Mouse (Mus musculus) MEL (cell line): Measurements from ENCODE around the gene Poldip2.

Experiments used
- HCFC1 ChIP-seq: IDR thresholded peaks from 2 replicates; pipeline ENCODE4 v1.6.1; 2012; ENCODE audit warnings: low read depth, mild to moderate bottlenecking, inconsistent platforms, low read length, improper control_type of control experiment, moderate library complexity
- MAFK ChIP-seq: IDR thresholded peaks from 2 replicates; pipeline ENCODE4 v1.6.1; 2011; ENCODE audit warnings: low read depth, mild to moderate bottlenecking, low read length, improper control_type of control experiment, borderline replicate concordance
- MXI1 ChIP-seq: IDR thresholded peaks from 2 replicates; pipeline ENCODE4 v1.6.1; 2011; ENCODE audit warnings: mild to moderate bottlenecking, low read depth, low read length, improper control_type of control experiment
- POLR2A ChIP-seq, 2 experiments: IDR thresholded peaks; 2 replicates each; pipeline ENCODE4 v1.6.1; 2011 to 2012; ENCODE audit warnings: low read length in 2 of 2, mild to moderate bottlenecking in 2 of 2, control low read depth in 1 of 2, improper control_type of control experiment in 1 of 2, low read depth in 1 of 2, moderate library complexity in 1 of 2; ENCODE audit not compliant: control insufficient read depth in 1 of 2, insufficient read depth in 1 of 2, poor library complexity in 1 of 2
- POLR2AphosphoS2 ChIP-seq: IDR thresholded peaks from 2 replicates; pipeline ENCODE4 v1.6.1; 2011; ENCODE audit warnings: low read length, improper control_type of control experiment
- RAD21 ChIP-seq: IDR thresholded peaks from 2 replicates; pipeline ENCODE4 v1.6.1; 2011; ENCODE audit warnings: mild to moderate bottlenecking, low read depth, low read length, improper control_type of control experiment
- SMC3 ChIP-seq: IDR thresholded peaks from 2 replicates; pipeline ENCODE4 v1.6.1; 2011; ENCODE audit warnings: low read depth, low read length, improper control_type of control experiment
- ZNF384 ChIP-seq: IDR thresholded peaks from 2 replicates; pipeline ENCODE4 v1.6.1; 2012; ENCODE audit warnings: low read depth, mild to moderate bottlenecking, inconsistent platforms, low read length, improper control_type of control experiment

GRCm38 (mm10) chr11:78560447-78560846, 48.5 kb downstream of the Poldip2 start:
- TF ChIP-seq MAFK (no peak), RAD21 (peak; percentile 98), ZNF384 (no peak), SMC3 (peak; percentile 97), MXI1 (no peak), POLR2A (IDR thresholded peaks at IDR 0.05; ENCODE audit: control insufficient read depth in 1 of 2, insufficient read depth in 1 of 2, low read depth in 1 of 2, low read length in 2 of 2, poor library complexity in 1 of 2) (no peak), HCFC1 (no peak), POLR2AphosphoS2 (no peak)
